Mouse (Mus musculus) ES-E14 (cell line): ENCODE data around the gene Slc39a11. TPM values are rescaled to one million over a fixed set of nuclear protein-coding genes. Genes with fewer than 3 reads are reported as not detected.

Source experiments
- DNase-seq: peaks from one replicate; pipeline ENCODE4 v3.0.0-alpha.2; 2013; ENCODE audit warnings: low read depth, low spot score
- H3K27ac ChIP-seq: 2 replicates; pipeline ENCODE4 v1.5.1; 2012; ENCODE audit warnings: low read depth, mild to moderate bottlenecking, low read length, moderate library complexity, mixed read lengths; ENCODE audit not compliant: poor library complexity, insufficient read depth, severe bottlenecking
- H3K36me3 ChIP-seq: 2 replicates; pipeline ENCODE4 v1.6.1; 2012; ENCODE audit warnings: mild to moderate bottlenecking, low read length, moderate library complexity, mixed read lengths; ENCODE audit not compliant: control insufficient read depth, poor library complexity, insufficient read depth, severe bottlenecking
- H3K4me1 ChIP-seq, 2 experiments: fragments of 150-350 bp in 1 of 2; sonication (generic) in 1 of 2; 2 replicates each; pipeline ENCODE4 v1.6.1; 2012; ENCODE audit warnings: low read length in 2 of 2, mild to moderate bottlenecking in 1 of 2, mixed read lengths in 1 of 2; ENCODE audit not compliant: control insufficient read depth in 2 of 2, insufficient read depth in 2 of 2, poor library complexity in 1 of 2
- H3K4me3 ChIP-seq, 2 experiments: fragments of 150-350 bp in 1 of 2; sonication (generic) in 1 of 2; 2 replicates each; pipeline ENCODE4 v1.5.1; 2012; ENCODE audit warnings: low read length in 2 of 2, low read depth in 1 of 2, mild to moderate bottlenecking in 1 of 2, mixed read lengths in 1 of 2; ENCODE audit not compliant: insufficient read depth in 1 of 2, poor library complexity in 1 of 2, severe bottlenecking in 1 of 2
- H3K9ac ChIP-seq: 2 replicates; pipeline ENCODE4 v1.6.1; 2012; ENCODE audit warnings: low read depth, mild to moderate bottlenecking, low read length, mixed read lengths; ENCODE audit not compliant: poor library complexity, insufficient read depth, severe bottlenecking
- H3K9me3 ChIP-seq: fragments of 150-350 bp; sonication (generic); 2 replicates; pipeline ENCODE4 v1.6.1; 2012; ENCODE audit warnings: low read depth, mild to moderate bottlenecking, low read length; ENCODE audit not compliant: control insufficient read depth, insufficient read depth
- CHD2 ChIP-seq: IDR thresholded peaks from 2 replicates; pipeline ENCODE4 v1.6.1; 2014; ENCODE audit warnings: mild to moderate bottlenecking, low read depth, low read length, inconsistent platforms
- HCFC1 ChIP-seq: IDR thresholded peaks from 2 replicates; pipeline ENCODE4 v1.6.1; 2012; ENCODE audit warnings: low read length, inconsistent platforms, borderline replicate concordance; ENCODE audit not compliant: insufficient read depth
- MAFK ChIP-seq: IDR thresholded peaks from 2 replicates; pipeline ENCODE4 v1.6.1; 2014; ENCODE audit warnings: mild to moderate bottlenecking, low read depth, low read length, inconsistent platforms; ENCODE audit not compliant: insufficient read depth
- ZC3H11A ChIP-seq: IDR thresholded peaks from 2 replicates; pipeline ENCODE4 v1.6.1; 2012; ENCODE audit warnings: low read depth, mild to moderate bottlenecking, inconsistent platforms, low read length, borderline replicate concordance
- ZNF384 ChIP-seq: IDR thresholded peaks from 2 replicates; pipeline ENCODE4 v1.6.1; 2012; ENCODE audit warnings: low read depth, low read length, inconsistent platforms
- in situ Hi-C, 2 experiments: fragments of 600-800 bp; cut with MboI; formaldehyde crosslinking; loops; one replicate each; pipeline ENCODE4 v1.15.1; 2025; ENCODE audit warnings: low sequenced_read_pairs in 2 of 2, inconsistent platforms in 1 of 2; ENCODE audit not compliant: unreplicated experiment in 2 of 2
- total RNA-seq: library from RNA; depleted of rRNA; stranded (reverse); fragments of 300-350 nt; gene quantifications from 2 replicates; pipeline ENCODE4 v1.2.3, GENCODE M21; 2012

Gene Slc39a11
- total RNA-seq, 1 experiment = 17.0 TPM

DNA sequence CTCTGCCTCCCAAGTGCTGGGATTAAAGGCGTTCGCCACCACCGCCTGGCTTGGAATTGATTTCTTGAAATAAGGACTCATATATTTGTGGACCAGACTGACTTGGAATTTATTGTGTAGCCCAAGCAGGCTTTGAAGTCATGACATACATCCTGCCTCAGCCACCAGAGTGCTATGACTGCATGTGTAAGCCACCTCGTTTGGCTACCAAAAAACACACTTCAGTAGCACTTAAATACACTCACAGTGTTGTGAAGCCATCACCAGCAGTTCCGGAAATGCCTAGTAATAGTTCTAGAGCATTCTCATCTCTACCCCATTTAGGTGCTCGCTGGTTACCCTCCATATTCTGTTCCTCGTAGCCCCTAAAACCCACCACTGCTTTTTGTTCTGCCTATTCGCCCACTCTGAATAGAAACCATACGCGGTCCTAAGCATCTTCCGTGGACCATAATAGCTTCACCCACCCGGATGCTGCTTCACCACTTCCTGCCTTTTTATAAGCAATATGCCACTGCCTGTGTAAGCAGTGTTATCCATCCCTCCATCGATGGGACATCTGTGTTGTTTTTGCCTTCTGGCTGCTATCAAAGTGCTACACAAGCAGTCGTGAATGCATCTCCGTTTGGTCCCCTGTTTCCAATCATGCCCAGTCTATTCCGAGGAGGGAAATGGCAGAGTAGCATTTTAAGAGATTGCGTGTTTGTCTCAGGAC is 382.2 kb downstream of the Slc39a11 start:
- no peak overlapping the region for H3K27ac ChIP-seq
- in situ Hi-C loops = no loop called here
- no peaks in the 10 kb centered on the region for H3K36me3 ChIP-seq
- no peaks in the 10 kb centered on the region for H3K9me3 ChIP-seq
- H3K9ac ChIP-seq = no peak overlapping the region
- no peak for DNase-seq
- no peak overlapping the region for H3K4me3 ChIP-seq
- TF ChIP-seq ZC3H11A (no peak), HCFC1 (no peak), CHD2 (no peak), ZNF384 (no peak), MAFK (no peak)
- no peaks in the 10 kb centered on the region for H3K4me1 ChIP-seq

DNA sequence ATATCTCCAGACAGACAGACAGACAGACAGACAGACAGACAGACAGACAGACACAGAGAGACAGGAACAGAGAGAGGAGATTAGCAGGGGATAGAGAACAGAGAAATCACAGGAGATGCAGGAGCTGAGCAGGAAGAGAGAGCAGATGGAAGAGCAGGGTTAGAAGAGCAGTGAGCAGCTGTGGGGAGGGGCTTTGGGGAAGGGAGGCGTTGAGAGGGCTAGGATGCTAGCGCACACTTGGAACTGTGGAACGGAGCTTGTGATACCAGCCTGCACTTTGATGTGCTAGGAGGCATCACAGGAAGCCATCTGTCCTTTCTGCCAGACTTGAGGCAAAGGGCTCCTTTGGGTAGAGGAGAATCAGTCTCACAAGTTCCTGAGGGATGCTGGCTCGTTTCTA is 383.2 kb downstream of the Slc39a11 start:
- no peaks in the 10 kb centered on the region for H3K36me3 ChIP-seq
- DNase-seq = no peak
- TF ChIP-seq MAFK = no peak
- TF ChIP-seq ZC3H11A = no peak
- no peak for TF ChIP-seq HCFC1
- TF ChIP-seq ZNF384 = no peak
- TF ChIP-seq CHD2 = no peak
- no peaks in the 10 kb centered on the region for H3K4me1 ChIP-seq
- no peak overlapping the region for H3K4me3 ChIP-seq
- in situ Hi-C loops = no loop called here
- H3K27ac ChIP-seq = no peak overlapping the region
- no peak overlapping the region for H3K9ac ChIP-seq
- no peaks in the 10 kb centered on the region for H3K9me3 ChIP-seq

DNA sequence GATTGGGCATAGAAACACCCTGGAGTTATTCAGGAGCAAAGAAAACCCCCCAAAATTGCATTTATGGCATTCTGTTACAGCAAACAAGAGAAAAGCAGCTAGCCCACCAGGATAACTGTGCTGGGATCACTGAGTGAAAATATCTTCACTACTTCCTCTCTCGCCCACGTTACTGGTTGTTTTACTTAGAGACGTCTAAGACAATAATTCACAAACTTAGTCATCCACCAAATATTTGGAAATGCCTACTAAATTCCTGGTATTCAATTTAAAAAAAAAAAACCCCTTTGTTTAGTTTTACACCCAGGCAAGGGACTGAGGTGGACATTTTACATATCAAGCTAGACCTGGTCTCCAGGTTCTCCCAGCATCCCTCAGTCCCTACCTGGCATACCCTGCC is 384.3 kb downstream of the Slc39a11 start:
- DNase-seq = no peak
- TF ChIP-seq CHD2 (no peak), MAFK (no peak), HCFC1 (no peak), ZC3H11A (no peak), ZNF384 (no peak)
- no peaks in the 10 kb centered on the region for H3K4me1 ChIP-seq
- in situ Hi-C loops = no loop called here
- H3K4me3 ChIP-seq = no peak overlapping the region
- no peak overlapping the region for H3K27ac ChIP-seq
- no peaks in the 10 kb centered on the region for H3K36me3 ChIP-seq
- no peak overlapping the region for H3K9ac ChIP-seq
- H3K9me3 ChIP-seq = no peaks in the 10 kb centered on the region

DNA sequence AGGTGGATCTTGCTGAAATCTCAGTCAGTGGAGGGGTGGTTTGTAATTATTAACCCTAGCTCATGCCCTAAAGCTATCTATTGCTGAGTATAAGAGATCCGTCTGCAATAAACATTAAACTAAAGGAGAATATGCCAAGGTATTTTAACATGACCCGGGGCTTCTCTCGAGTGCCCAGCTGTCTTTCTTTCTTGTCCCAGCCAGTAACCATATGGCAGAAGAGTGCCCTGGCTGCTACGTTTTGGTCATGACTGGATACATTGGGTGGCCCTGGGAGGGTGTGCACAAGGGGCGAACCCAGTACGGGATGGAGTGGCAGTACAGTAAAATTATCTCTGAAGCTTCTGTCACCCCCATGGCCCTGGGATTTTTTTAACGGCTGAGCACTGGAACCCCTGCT is 385.9 kb downstream of the Slc39a11 start:
- no peak for DNase-seq
- H3K9ac ChIP-seq = no peak overlapping the region
- no peaks in the 10 kb centered on the region for H3K36me3 ChIP-seq
- TF ChIP-seq MAFK = no peak
- TF ChIP-seq ZC3H11A = no peak
- TF ChIP-seq HCFC1 = no peak
- no peak for TF ChIP-seq ZNF384
- no peak for TF ChIP-seq CHD2
- no peaks in the 10 kb centered on the region for H3K9me3 ChIP-seq
- in situ Hi-C loops = no loop called here
- no peak overlapping the region for H3K4me3 ChIP-seq
- H3K27ac ChIP-seq = no peak overlapping the region
- H3K4me1 ChIP-seq = no peaks in the 10 kb centered on the region

DNA sequence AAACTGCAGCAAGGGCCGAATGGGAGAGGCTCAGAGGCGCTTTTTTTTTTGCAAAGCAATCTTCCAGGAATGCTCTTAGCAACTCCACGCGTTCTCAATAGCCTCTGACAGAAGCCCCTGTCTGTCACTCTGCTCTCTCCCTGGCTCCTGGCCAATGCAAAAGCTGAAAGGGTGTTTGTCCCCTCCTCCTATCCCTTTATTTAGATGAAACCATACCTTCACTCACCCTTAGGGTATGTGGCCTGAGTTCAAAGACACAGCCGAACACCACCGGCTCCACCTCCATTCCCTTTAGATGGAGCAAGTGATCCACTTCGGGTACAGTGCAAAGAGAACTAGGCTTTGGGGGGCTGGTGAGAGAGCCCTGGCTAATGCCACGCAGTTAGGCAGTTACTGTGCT is 387.8 kb downstream of the Slc39a11 start:
- Histone ChIP-seq H3K36me3 (no peaks in the 10 kb centered on the region), H3K9ac (no peak overlapping the region), H3K9me3 (no peaks in the 10 kb centered on the region), H3K27ac (no peak overlapping the region), H3K4me1 (no peaks in the 10 kb centered on the region), H3K4me3 (no peak overlapping the region)
- DNase-seq = peak; percentile 17
- in situ Hi-C loops = no loop called here
- no peak for TF ChIP-seq HCFC1
- no peak for TF ChIP-seq ZC3H11A
- no peak for TF ChIP-seq ZNF384
- TF ChIP-seq MAFK = no peak
- no peak for TF ChIP-seq CHD2
